Mouse (Mus musculus): Measurements from ENCODE around the gene Limd2. TPM values are rescaled to one million over a fixed set of nuclear protein-coding genes. Genes with fewer than 3 reads are reported as not detected.
"Not testable (repeated sequence)": the region's sequence is repeated elsewhere in the genome, so short reads cannot be mapped to it uniquely, and the experiment has no call there.

Gene Limd2
- 218 and 247 TPM in 2 replicates for polyA plus RNA-seq (2015; fragmentation: Nextera tagmentation; extraction: Ambion mirVana)

- H3K4me2 ChIP-seq (ENCODE audit: low read depth, low read length): peak within 1 kb of the TSS; percentile 93
- H3K36me3 ChIP-seq (ENCODE audit: control insufficient read depth, insufficient read depth, low read length): peaks cover 18% of the 10 kb centered on the region
- peak within 1 kb of the TSS; percentile 95 for H3K27ac ChIP-seq (ENCODE audit: low read length)
- H3K9me3 ChIP-seq (ENCODE audit: control insufficient read depth, low read length): no peaks in the 10 kb centered on the region
- H3K4me1 ChIP-seq (replicated peaks; ENCODE audit: control insufficient read depth, insufficient read depth, low read length): peaks cover 22% of the 10 kb centered on the region
- peak within 1 kb of the TSS; percentile 86 for H3K4me3 ChIP-seq (ENCODE audit: low read length)
- no peaks in the 10 kb centered on the region for H3K27me3 ChIP-seq (ENCODE audit: control insufficient read depth, insufficient read depth, low read depth, low read length)
- peak; percentile 50 for ATAC-seq (ENCODE audit: low read depth)
- H3K9ac ChIP-seq (ENCODE audit: low read length): peak within 1 kb of the TSS; percentile 95
- WGBS: 32% methylated on average over 22 of the region's 22 CpGs
Observed at GRCm38 (mm10) chr11:106160841-106161721, at the start of gene Limd2, which contains the start of gene Gm10840. Gene Limd2 (minus strand): TSS chr11:106160860. Gene Gm10840 (plus strand): TSS chr11:106160850.

GRCm38 (mm10) chr11:106202123-106202465, 41.4 kb upstream of the Limd2 start, which contains the start of gene Strada:
Gene Strada (minus strand): TSS chr11:106202168.
- no peaks in the 10 kb centered on the region for H3K4me1 ChIP-seq (replicated peaks; ENCODE audit: control insufficient read depth, insufficient read depth, low read length)
- 74% methylated on average over 5 of the region's 5 CpGs for WGBS
- H3K9ac ChIP-seq (ENCODE audit: low read length): no peak within 1 kb of the TSS
- H3K4me2 ChIP-seq (ENCODE audit: low read depth, low read length): no peak within 1 kb of the TSS
- peaks cover 61% of the 10 kb centered on the region for H3K36me3 ChIP-seq (ENCODE audit: control insufficient read depth, insufficient read depth, low read length)
- ATAC-seq (ENCODE audit: low read depth): no peak
- H3K27ac ChIP-seq (ENCODE audit: low read length): no peak within 1 kb of the TSS
- H3K27me3 ChIP-seq (ENCODE audit: control insufficient read depth, insufficient read depth, low read depth, low read length): no peaks in the 10 kb centered on the region
- no peaks in the 10 kb centered on the region for H3K9me3 ChIP-seq (ENCODE audit: control insufficient read depth, low read length)
- no peak within 1 kb of the TSS for H3K4me3 ChIP-seq (ENCODE audit: low read length)

- ATAC-seq (ENCODE audit: low read depth): no peak
- H3K9ac ChIP-seq (ENCODE audit: low read length): no peak overlapping the region
- WGBS: 92% methylated on average over 19 of the region's 19 CpGs
- H3K36me3 ChIP-seq (ENCODE audit: control insufficient read depth, insufficient read depth, low read length): peaks cover 57% of the 10 kb centered on the region
- H3K9me3 ChIP-seq (ENCODE audit: control insufficient read depth, low read length): no peaks in the 10 kb centered on the region
- H3K27ac ChIP-seq (ENCODE audit: low read length): no peak overlapping the region
- H3K4me1 ChIP-seq (replicated peaks; ENCODE audit: control insufficient read depth, insufficient read depth, low read length): no peaks in the 10 kb centered on the region
- no peak overlapping the region for H3K4me3 ChIP-seq (ENCODE audit: low read length)
- no peak overlapping the region for H3K4me2 ChIP-seq (ENCODE audit: low read depth, low read length)
- no peaks in the 10 kb centered on the region for H3K27me3 ChIP-seq (ENCODE audit: control insufficient read depth, insufficient read depth, low read depth, low read length)
Observed at GRCm38 (mm10) chr11:106201337-106202122, 40.9 kb upstream of the Limd2 start.

- Histone ChIP-seq H3K27me3 (ENCODE audit: control insufficient read depth, insufficient read depth, low read depth, low read length) (no peaks in the 10 kb centered on the region), H3K4me2 (ENCODE audit: low read depth, low read length) (no peak overlapping the region), H3K4me3 (ENCODE audit: low read length) (no peak overlapping the region), H3K27ac (ENCODE audit: low read length) (no peak overlapping the region), H3K36me3 (ENCODE audit: control insufficient read depth, insufficient read depth, low read length) (peaks cover 54% of the 10 kb centered on the region), H3K9me3 (ENCODE audit: control insufficient read depth, low read length) (no peaks in the 10 kb centered on the region), H3K9ac (ENCODE audit: low read length) (no peak overlapping the region), H3K4me1 (replicated peaks; ENCODE audit: control insufficient read depth, insufficient read depth, low read length) (no peaks in the 10 kb centered on the region)
- no peak for ATAC-seq (ENCODE audit: low read depth)
- 73% methylated on average over 6 of the region's 6 CpGs for WGBS
Observed at GRCm38 (mm10) chr11:106200756-106201155, 40.1 kb upstream of the Limd2 start.

GRCm38 (mm10) chr11:106199997-106200396, 39.3 kb upstream of the Limd2 start:
- WGBS: 93% methylated on average over 7 of the region's 7 CpGs
- peaks cover 47% of the 10 kb centered on the region for H3K36me3 ChIP-seq (ENCODE audit: control insufficient read depth, insufficient read depth, low read length)
- H3K9me3 ChIP-seq (ENCODE audit: control insufficient read depth, low read length); H3K9ac ChIP-seq (ENCODE audit: low read length); ATAC-seq (ENCODE audit: low read depth); H3K4me3 ChIP-seq (ENCODE audit: low read length); H3K27ac ChIP-seq (ENCODE audit: low read length); H3K27me3 ChIP-seq (ENCODE audit: control insufficient read depth, insufficient read depth, low read depth, low read length); H3K4me2 ChIP-seq (ENCODE audit: low read depth, low read length); H3K4me1 ChIP-seq (replicated peaks; ENCODE audit: control insufficient read depth, insufficient read depth, low read length): not testable (repeated sequence)

GRCm38 (mm10) chr11:106198277-106198676, 37.6 kb upstream of the Limd2 start:
- no peak for ATAC-seq (ENCODE audit: low read depth)
- Histone ChIP-seq H3K36me3 (ENCODE audit: control insufficient read depth, insufficient read depth, low read length) (peaks cover 36% of the 10 kb centered on the region), H3K4me1 (replicated peaks; ENCODE audit: control insufficient read depth, insufficient read depth, low read length) (peaks cover 8% of the 10 kb centered on the region)

GRCm38 (mm10) chr11:106195341-106195740, 34.7 kb upstream of the Limd2 start:
- Histone ChIP-seq H3K27ac (ENCODE audit: low read length) (peak overlapping the region; percentile 24), H3K4me1 (replicated peaks; ENCODE audit: control insufficient read depth, insufficient read depth, low read length) (peaks cover 15% of the 10 kb centered on the region), H3K9me3 (ENCODE audit: control insufficient read depth, low read length) (no peaks in the 10 kb centered on the region), H3K27me3 (ENCODE audit: control insufficient read depth, insufficient read depth, low read depth, low read length) (no peaks in the 10 kb centered on the region), H3K36me3 (ENCODE audit: control insufficient read depth, insufficient read depth, low read length) (peaks cover 13% of the 10 kb centered on the region), H3K4me3 (ENCODE audit: low read length) (no peak overlapping the region), H3K4me2 (ENCODE audit: low read depth, low read length) (no peak overlapping the region), H3K9ac (ENCODE audit: low read length) (no peak overlapping the region)
- ATAC-seq (ENCODE audit: low read depth): no peak

More at GRCm38 (mm10) chr11:106198277-106198676, 37.6 kb upstream of the Limd2 start:
- Histone ChIP-seq H3K27ac (ENCODE audit: low read length) (no peak overlapping the region), H3K27me3 (ENCODE audit: control insufficient read depth, insufficient read depth, low read depth, low read length) (no peaks in the 10 kb centered on the region), H3K9ac (ENCODE audit: low read length) (no peak overlapping the region), H3K9me3 (ENCODE audit: control insufficient read depth, low read length) (no peaks in the 10 kb centered on the region), H3K4me2 (ENCODE audit: low read depth, low read length) (no peak overlapping the region), H3K4me3 (ENCODE audit: low read length) (no peak overlapping the region)
- 82% methylated on average over 4 of the region's 4 CpGs for WGBS

- Histone ChIP-seq H3K4me1 (replicated peaks; ENCODE audit: control insufficient read depth, insufficient read depth, low read length) (peaks cover 15% of the 10 kb centered on the region), H3K9me3 (ENCODE audit: control insufficient read depth, low read length) (no peaks in the 10 kb centered on the region), H3K4me3 (ENCODE audit: low read length) (no peak overlapping the region), H3K36me3 (ENCODE audit: control insufficient read depth, insufficient read depth, low read length) (peaks cover 13% of the 10 kb centered on the region), H3K27me3 (ENCODE audit: control insufficient read depth, insufficient read depth, low read depth, low read length) (no peaks in the 10 kb centered on the region), H3K27ac (ENCODE audit: low read length) (no peak overlapping the region; the same call in 1 of the 2 replicates), H3K9ac (ENCODE audit: low read length) (no peak overlapping the region), H3K4me2 (ENCODE audit: low read depth, low read length) (no peak overlapping the region)
- WGBS: 85% methylated on average over 7 of the region's 7 CpGs
- ATAC-seq (ENCODE audit: low read depth): no peak
Observed at GRCm38 (mm10) chr11:106194891-106195290, 34.2 kb upstream of the Limd2 start.

- Histone ChIP-seq H3K27ac (ENCODE audit: low read length) (peak overlapping the region; percentile 84), H3K4me2 (ENCODE audit: low read depth, low read length) (peak overlapping the region; percentile 61), H3K36me3 (ENCODE audit: control insufficient read depth, insufficient read depth, low read length) (peaks cover 13% of the 10 kb centered on the region), H3K27me3 (ENCODE audit: control insufficient read depth, insufficient read depth, low read depth, low read length) (no peaks in the 10 kb centered on the region), H3K4me1 (replicated peaks; ENCODE audit: control insufficient read depth, insufficient read depth, low read length) (peaks cover 15% of the 10 kb centered on the region), H3K4me3 (ENCODE audit: low read length) (peak overlapping the region; percentile 84), H3K9me3 (ENCODE audit: control insufficient read depth, low read length) (no peaks in the 10 kb centered on the region), H3K9ac (ENCODE audit: low read length) (peak overlapping the region; percentile 72)
- 29% methylated on average over 3 of the region's 3 CpGs for WGBS
- no peak for ATAC-seq (ENCODE audit: low read depth)
Observed at GRCm38 (mm10) chr11:106194155-106194541, 33.5 kb upstream of the Limd2 start.
